Mouse (Mus musculus) G1E (cell line): ENCODE results near the gene 1600012H06Rik.

Experiments
- CTCF ChIP-seq: IDR thresholded peaks from 2 replicates; pipeline ENCODE4 v1.5.1; 2012; ENCODE audit warnings: low read depth, low read length, inconsistent platforms, mixed read lengths
- GATA1 ChIP-seq: IDR thresholded peaks from 2 replicates; pipeline ENCODE4 v1.6.1; 2012; ENCODE audit warnings: borderline replicate concordance, low read length, inconsistent platforms, mixed read lengths
- GATA2 ChIP-seq: IDR thresholded peaks from 2 replicates; pipeline ENCODE4 v1.6.1; 2012; ENCODE audit warnings: low read depth, low read length, inconsistent platforms, borderline replicate concordance
- POLR2AphosphoS5 ChIP-seq: IDR thresholded peaks from 2 replicates; pipeline ENCODE4 v1.6.1; 2012; ENCODE audit warnings: low read depth, low read length, inconsistent platforms; ENCODE audit not compliant: insufficient replicate concordance
- TAL1 ChIP-seq: conservative IDR thresholded peaks from 2 replicates; pipeline ENCODE4 v1.6.1; 2012; ENCODE audit warnings: low read depth, low read length, inconsistent platforms, mixed read lengths

DNA sequence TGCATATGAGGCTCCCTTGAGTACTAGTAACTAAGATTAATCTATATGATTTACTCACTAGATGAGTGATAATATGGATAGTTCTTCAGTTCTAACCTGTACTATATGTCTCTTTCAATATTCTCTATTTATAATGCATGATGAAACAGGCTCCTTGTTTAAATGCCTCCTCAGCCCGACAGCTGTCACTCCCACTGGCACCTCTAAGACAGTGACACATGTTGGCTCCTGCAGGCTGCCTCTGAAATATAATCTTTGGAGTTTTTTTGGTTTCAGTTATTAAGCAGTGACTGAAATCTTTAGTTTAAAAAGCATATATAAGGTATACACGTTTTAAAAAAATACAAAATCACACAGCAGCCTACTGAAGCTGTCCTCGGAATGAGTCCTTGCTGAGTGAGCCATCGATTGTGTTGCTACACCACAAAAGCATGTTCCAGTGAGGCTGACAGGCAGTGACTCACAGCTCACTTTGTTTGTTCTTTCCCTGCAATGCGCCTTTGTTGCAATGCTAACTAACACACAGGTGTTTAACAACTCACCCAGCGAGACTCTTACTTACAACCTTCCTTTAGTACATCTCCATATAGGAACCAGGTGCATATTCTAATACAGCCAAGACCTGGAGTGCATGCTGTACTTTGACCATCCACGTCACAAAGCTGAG, 6.3 kb downstream of the 1600012H06Rik start:
- TF ChIP-seq GATA1 (no peak), CTCF (no peak), TAL1 (no peak), GATA2 (no peak), POLR2AphosphoS5 (no peak)
